Mouse (Mus musculus) kidney, postnatal 0 days (tissue): ENCODE data around the gene Vmn1r39. TPM values are rescaled to one million over a fixed set of nuclear protein-coding genes. Genes with fewer than 3 reads are reported as not detected.
"Not testable (repeated sequence)": the region's sequence is repeated elsewhere in the genome, so short reads cannot be mapped to it uniquely, and the experiment has no call there.

Experiments used
- ATAC-seq: fragments of 200-750 bp; cut with Nextera tagmentation; replicated peaks from 2 replicates; pipeline ENCODE4 v1.8.0; 2017; ENCODE audit warnings: low read depth, moderate number of reproducible peaks, moderate TSS enrichment, moderate library complexity; ENCODE audit not compliant: low FRiP score
- DNase-seq: peaks from one replicate; pipeline ENCODE4 v3.0.0-alpha.2; 2016; ENCODE audit warnings: low spot score
- H3K27ac ChIP-seq: fragments of 300-500 bp; sonication (generic); 2 replicates; pipeline ENCODE4 v1.5.1; 2014; ENCODE audit warnings: mild to moderate bottlenecking
- H3K27me3 ChIP-seq: fragments of 300-500 bp; sonication (generic); 2 replicates; pipeline ENCODE4 v1.6.1; 2014; ENCODE audit warnings: low read length, mixed read lengths; ENCODE audit not compliant: insufficient read depth
- H3K36me3 ChIP-seq: fragments of 300-500 bp; sonication (generic); 2 replicates; pipeline ENCODE4 v1.6.1; 2014; ENCODE audit warnings: low read length, mixed read lengths; ENCODE audit not compliant: insufficient read depth
- H3K4me1 ChIP-seq: fragments of 300-500 bp; sonication (generic); replicated peaks from 2 replicates; pipeline ENCODE4 v1.6.1; 2014; ENCODE audit warnings: antibody characterized with exemption, low read length, mixed read lengths; ENCODE audit not compliant: insufficient read depth
- H3K4me2 ChIP-seq: fragments of 300-500 bp; sonication (generic); 2 replicates; pipeline ENCODE4 v1.6.1; 2014; ENCODE audit warnings: mild to moderate bottlenecking, low read length, moderate library complexity, mixed read lengths
- H3K4me3 ChIP-seq: fragments of 300-500 bp; sonication (generic); replicated peaks from 2 replicates; pipeline ENCODE4 v1.5.1; 2014; ENCODE audit warnings: low read depth, low read length
- H3K9ac ChIP-seq: fragments of 300-500 bp; sonication (generic); 2 replicates; pipeline ENCODE4 v1.6.1; 2014; ENCODE audit warnings: low read depth, low read length
- H3K9me3 ChIP-seq: fragments of 300-500 bp; sonication (generic); replicated peaks from 2 replicates; pipeline ENCODE4 v1.6.1; 2016; ENCODE audit warnings: low read length, inconsistent platforms, mixed read lengths
- CTCF ChIP-seq: IDR thresholded peaks from 2 replicates; pipeline ENCODE4 v1.5.1; 2016; ENCODE audit warnings: antibody characterized with exemption, low read depth, mild to moderate bottlenecking, moderate library complexity
- WGBS: fragments of 180-500 bp; shearing (Covaris S2); extraction: QIAGEN DNeasy Blood & Tissue Kit; methylation state at CpG from one replicate; pipeline ENCODE4 v1.1.7; 2014; 5-methylcytosine and 5-hydroxymethylcytosine counted together
- polyA plus RNA-seq: library from polyadenylated mRNA; unstranded; fragments of >200 nt; fragmentation: Nextera tagmentation; extraction: Ambion mirVana; gene quantifications from 2 replicates; pipeline ENCODE4 v1.2.1, GENCODE M21; 2015

The Vmn1r39 gene
- polyA plus RNA-seq, result not detected in 2 replicates

- 94% methylated on average over 2 of the region's 2 CpGs for WGBS
- Histone ChIP-seq H3K27ac (no peak within 1 kb of the TSS), H3K27me3 (no peaks in the 10 kb centered on the region), H3K9me3 (no peaks in the 10 kb centered on the region), H3K9ac (no peak within 1 kb of the TSS), H3K4me1 (no peaks in the 10 kb centered on the region), H3K4me3 (no peak within 1 kb of the TSS), H3K4me2 (no peak within 1 kb of the TSS), H3K36me3 (no peaks in the 10 kb centered on the region)
- DNase-seq (no peak), ATAC-seq (no peak)
- TF ChIP-seq CTCF, result no peak
These were observed at the start of gene Vmn1r39 for GRCm38 (mm10) chr6:66810509-66810908. Gene Vmn1r39, minus strand, starts transcription at chr6:66810609.

GRCm38 (mm10) chr6:66859391-66859790 lies 49.0 kb upstream of the Vmn1r39 start:
- no peaks in the 10 kb centered on the region for H3K36me3 ChIP-seq
- H3K27ac ChIP-seq, result no peak overlapping the region
- H3K4me3 ChIP-seq, result no peak overlapping the region
- H3K9me3 ChIP-seq, result no peaks in the 10 kb centered on the region
- ATAC-seq (no peak), DNase-seq (no peak)
- H3K27me3 ChIP-seq, result no peaks in the 10 kb centered on the region
- H3K4me2 ChIP-seq, result no peak overlapping the region
- no peak overlapping the region for H3K9ac ChIP-seq
- no peak for TF ChIP-seq CTCF
- no peaks in the 10 kb centered on the region for H3K4me1 ChIP-seq

- Histone ChIP-seq H3K9me3 (no peaks in the 10 kb centered on the region), H3K27me3 (no peaks in the 10 kb centered on the region), H3K4me3 (no peak overlapping the region), H3K9ac (no peak overlapping the region), H3K36me3 (no peaks in the 10 kb centered on the region), H3K4me1 (no peaks in the 10 kb centered on the region), H3K27ac (no peak overlapping the region), H3K4me2 (no peak overlapping the region)
- no peak for TF ChIP-seq CTCF
- ATAC-seq (no peak), DNase-seq (no peak)
- 78% methylated on average over 1 of the region's 1 CpGs for WGBS
These were observed 47.9 kb upstream of the Vmn1r39 start for GRCm38 (mm10) chr6:66858356-66858755.

GRCm38 (mm10) chr6:66856236-66856635 lies 45.8 kb upstream of the Vmn1r39 start:
- no peak for TF ChIP-seq CTCF
- H3K27me3 ChIP-seq, result no peaks in the 10 kb centered on the region
- no peak overlapping the region for H3K9ac ChIP-seq
- DNase-seq, result no peak
- H3K27ac ChIP-seq, result no peak overlapping the region
- H3K4me2 ChIP-seq, result no peak overlapping the region
- ATAC-seq, result no peak
- H3K36me3 ChIP-seq, result no peaks in the 10 kb centered on the region
- no peak overlapping the region for H3K4me3 ChIP-seq
- no peaks in the 10 kb centered on the region for H3K4me1 ChIP-seq
- H3K9me3 ChIP-seq, result no peaks in the 10 kb centered on the region

DNA sequence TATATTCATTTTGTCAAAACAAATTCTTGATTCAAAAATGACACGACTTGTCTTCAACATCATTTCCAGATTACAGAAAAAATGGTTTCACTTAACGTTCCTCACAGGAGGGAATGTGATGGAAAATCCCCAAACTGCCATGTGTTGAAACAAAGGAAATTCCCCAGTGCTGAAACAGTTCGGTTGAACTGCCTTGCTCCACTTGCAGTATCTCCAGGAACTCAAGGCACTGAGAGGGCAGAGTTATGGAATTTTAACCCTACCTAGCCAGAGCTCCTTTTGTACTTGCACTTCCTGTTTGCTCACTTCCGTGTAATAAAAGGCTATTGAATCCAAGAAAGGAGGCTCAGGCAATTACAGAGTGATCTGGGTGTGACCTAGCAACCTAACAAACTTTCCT lies 38.5 kb upstream of the Vmn1r39 start:
- TF ChIP-seq CTCF, result no peak
- no peak overlapping the region for H3K4me2 ChIP-seq
- WGBS, result 27% methylated on average over 4 of the region's 4 CpGs
- no peak overlapping the region for H3K27ac ChIP-seq
- no peaks in the 10 kb centered on the region for H3K27me3 ChIP-seq
- H3K4me1 ChIP-seq, result no peaks in the 10 kb centered on the region
- no peaks in the 10 kb centered on the region for H3K36me3 ChIP-seq
- H3K9ac ChIP-seq, result no peak overlapping the region
- ATAC-seq, result no peak
- peak; percentile 15 for DNase-seq
- no peak overlapping the region for H3K4me3 ChIP-seq
- no peaks in the 10 kb centered on the region for H3K9me3 ChIP-seq

GRCm38 (mm10) chr6:66840631-66841030 lies 30.2 kb upstream of the Vmn1r39 start:
- H3K36me3 ChIP-seq, H3K27me3 ChIP-seq, H3K4me1 ChIP-seq, H3K4me3 ChIP-seq, H3K9me3 ChIP-seq, H3K4me2 ChIP-seq, H3K27ac ChIP-seq, H3K9ac ChIP-seq, ATAC-seq: not testable (repeated sequence)
- TF ChIP-seq CTCF, result peak; percentile 69
- peak; percentile 54 for DNase-seq
- WGBS, result 0% methylated on average over 1 of the region's 1 CpGs

GRCm38 (mm10) chr6:66836932-66837331 lies 26.5 kb upstream of the Vmn1r39 start:
- Histone ChIP-seq H3K4me2 (no peak overlapping the region), H3K36me3 (no peaks in the 10 kb centered on the region), H3K4me3 (no peak overlapping the region), H3K9ac (no peak overlapping the region), H3K4me1 (no peaks in the 10 kb centered on the region), H3K27me3 (no peaks in the 10 kb centered on the region), H3K27ac (no peak overlapping the region), H3K9me3 (no peaks in the 10 kb centered on the region)
- TF ChIP-seq CTCF, result peak; percentile 62
- ATAC-seq (no peak), DNase-seq (no peak)
